Mouse (Mus musculus) frontal cortex, postnatal 36 days (tissue): Measurements from ENCODE around the gene A930002H24Rik.
A peak's percentile ranks its signal among the peaks of the same experiment; 100 is the strongest.
"Not testable (repeated sequence)": the region's sequence is repeated elsewhere in the genome, so short reads cannot be mapped to it uniquely, and the experiment has no call there.

Experiments
- DNase-seq, 2 experiments: peaks; one replicate each; pipeline ENCODE4 v3.0.0; 2022; ENCODE audit warnings: low spot score in 2 of 2

Gene A930002H24Rik

GRCm38 (mm10) chr17:63863647-63864149 is at the start of gene A930002H24Rik:
Gene A930002H24Rik, minus strand, starts transcription at chr17:63863791.
- peak; percentile 99 for DNase-seq

DNA sequence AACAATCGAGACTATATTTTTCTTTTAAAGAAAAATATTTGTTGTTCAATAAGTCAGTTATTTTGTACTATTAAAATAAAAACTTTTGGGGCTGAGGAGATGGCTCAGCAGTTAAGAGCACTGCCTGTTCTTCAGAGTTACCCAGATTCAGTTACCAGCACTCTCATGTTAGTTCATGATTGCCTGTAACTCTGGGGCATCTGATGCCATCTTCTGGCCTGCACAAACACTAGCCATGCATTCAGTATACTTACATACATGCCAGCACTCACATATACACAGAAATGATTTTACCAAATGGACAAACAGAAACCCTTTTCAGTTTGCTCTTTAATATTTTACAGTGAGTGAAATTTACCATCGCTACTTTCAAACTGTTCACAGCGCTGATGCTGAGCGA is 45.7 kb upstream of the A930002H24Rik start:
- DNase-seq = no peak

- no peak for DNase-seq
Observed at GRCm38 (mm10) chr17:63897050-63897449, 33.5 kb upstream of the A930002H24Rik start.

- DNase-seq = no peak
Observed at GRCm38 (mm10) chr17:63895829-63896228, 32.2 kb upstream of the A930002H24Rik start.

- DNase-seq = no peak
Observed at GRCm38 (mm10) chr17:63890611-63891010, 27.0 kb upstream of the A930002H24Rik start.

DNA sequence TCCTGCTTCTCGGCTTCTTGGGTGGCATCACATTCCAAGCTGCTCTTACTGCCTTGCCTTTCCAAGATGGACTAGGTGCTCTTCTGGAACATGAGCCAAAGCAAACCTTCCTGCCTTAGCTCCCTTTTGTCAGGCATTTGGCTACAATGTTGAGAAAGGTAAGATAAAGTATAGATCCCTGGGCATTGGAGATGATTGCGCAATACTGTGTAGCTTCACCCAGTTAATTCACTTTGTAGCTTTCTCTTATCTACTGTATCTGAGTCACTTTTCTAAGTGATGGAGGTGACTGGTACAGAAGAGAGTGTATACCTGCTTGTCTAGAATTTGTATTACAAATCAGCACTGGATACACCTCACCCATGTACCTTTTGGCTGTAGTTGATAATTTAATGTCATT is 23.4 kb upstream of the A930002H24Rik start:
- no peak for DNase-seq

DNA sequence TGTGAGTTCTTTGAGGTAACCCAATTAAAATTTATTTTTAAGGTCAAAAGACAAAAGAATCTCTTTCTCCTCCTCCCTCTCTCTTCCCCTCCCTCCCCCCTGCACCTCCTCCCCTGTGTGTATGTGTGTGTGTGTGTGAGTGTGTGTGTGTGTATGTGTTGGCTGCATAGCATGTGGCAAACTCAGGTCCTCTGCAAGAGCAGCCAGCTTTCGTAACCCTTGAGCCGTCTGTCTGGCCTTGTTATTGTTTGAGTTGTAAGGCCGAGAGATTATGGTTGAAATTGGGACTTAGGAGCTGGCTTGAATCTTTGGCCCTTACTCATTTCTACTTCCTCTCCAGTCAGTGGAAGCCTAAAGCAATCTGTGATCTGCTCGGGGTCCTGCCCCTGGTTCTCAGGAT is 16.4 kb upstream of the A930002H24Rik start:
- DNase-seq = no peak

- peak; percentile 12 to 27 for DNase-seq
Observed at GRCm38 (mm10) chr17:63878889-63879288, 15.3 kb upstream of the A930002H24Rik start.

GRCm38 (mm10) chr17:63871773-63872172 is 8.2 kb upstream of the A930002H24Rik start:
- DNase-seq = no peak

- no peak for DNase-seq
Observed at GRCm38 (mm10) chr17:63864171-63864571, 580 bp upstream of the A930002H24Rik start.

GRCm38 (mm10) chr17:63863012-63863630 is 470 bp downstream of the A930002H24Rik start, which contains the start of gene Fer:
Gene Fer, plus strand, starts transcription at chr17:63863062.
- DNase-seq = no peak

GRCm38 (mm10) chr17:63862399-63862798 is 1.2 kb downstream of the A930002H24Rik start:
- no peak for DNase-seq

DNA sequence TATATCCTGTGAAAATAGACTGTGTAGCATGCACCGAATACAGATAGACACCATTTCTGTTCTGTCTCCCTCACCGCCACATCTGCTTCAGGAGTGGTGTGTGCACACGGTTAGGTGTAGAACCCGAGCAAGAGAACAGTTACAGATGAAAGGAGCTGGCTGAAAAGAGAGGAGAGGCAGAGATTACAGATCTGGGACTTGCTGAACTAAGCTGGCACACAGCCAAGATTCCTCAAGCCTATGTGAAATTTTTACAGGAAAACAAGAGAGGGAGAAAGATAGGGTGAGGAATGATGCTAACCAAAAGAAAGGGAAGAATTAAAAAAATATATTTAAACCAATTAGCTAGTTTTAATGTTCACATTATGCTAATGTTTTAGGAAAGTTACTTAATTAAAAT is 2.6 kb downstream of the A930002H24Rik start:
- no peak for DNase-seq

DNA sequence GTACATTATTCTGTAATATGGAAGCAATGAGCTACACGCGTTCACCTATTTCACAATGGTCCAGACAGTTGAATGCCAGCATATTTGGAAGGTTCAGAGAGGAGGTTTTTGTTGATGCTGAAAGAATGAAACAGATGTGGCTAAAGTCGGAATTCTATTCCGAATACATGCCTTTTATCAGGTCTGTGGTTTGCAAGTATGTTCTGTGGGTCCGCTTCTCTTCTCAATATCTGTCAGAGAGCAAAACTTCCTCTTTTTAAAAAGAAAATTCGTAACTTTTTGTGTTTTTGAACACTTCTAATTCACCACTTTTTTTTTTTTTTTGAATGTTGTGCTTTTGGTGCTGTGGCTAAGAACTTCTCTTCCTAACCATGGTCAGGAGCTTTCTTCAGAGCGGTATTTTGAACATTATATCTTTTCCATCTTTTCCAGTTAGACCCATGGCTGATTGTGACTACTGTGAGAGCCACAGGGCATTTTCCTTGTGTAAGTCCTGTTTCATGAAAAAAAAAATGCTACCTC is 6.5 kb downstream of the A930002H24Rik start:
- no peak for DNase-seq

DNA sequence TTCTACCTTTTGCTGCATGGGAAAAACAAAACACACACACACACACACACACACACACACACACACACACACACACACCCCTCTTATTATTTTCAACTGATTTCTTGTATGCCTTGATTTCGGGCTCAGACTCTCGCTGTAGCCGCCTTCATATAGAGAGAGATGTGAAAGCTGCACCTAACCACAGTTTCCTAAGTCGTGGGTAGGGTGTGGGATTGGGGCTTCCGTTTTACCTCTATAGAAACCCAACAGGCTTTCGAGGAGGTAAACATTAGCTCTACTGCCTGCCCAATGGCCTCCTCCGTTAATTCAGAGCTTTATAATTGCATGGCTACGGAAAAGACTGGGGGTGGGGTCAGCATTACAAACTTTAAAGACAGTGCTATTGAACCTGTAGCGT is 13.6 kb downstream of the A930002H24Rik start:
- no peak for DNase-seq

DNA sequence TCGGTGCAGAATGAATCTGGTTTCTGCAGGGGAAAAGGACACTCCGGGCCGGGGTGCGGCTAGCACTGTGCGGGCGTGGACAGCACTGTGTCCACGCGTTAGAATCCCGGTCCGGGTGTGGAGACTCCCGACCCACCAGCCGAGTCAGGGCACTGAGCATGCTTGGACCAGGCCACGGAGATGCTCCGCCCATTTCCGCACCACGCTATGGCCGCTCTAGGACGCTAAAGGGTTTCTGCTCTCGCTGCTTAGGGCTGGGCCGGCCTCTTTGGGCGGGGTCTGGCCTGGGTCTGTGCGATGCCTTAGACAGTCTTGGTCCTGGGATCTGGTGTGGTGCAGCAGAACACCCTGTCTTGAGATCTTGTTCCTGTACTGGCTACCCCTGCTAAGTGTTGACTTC is 14.0 kb downstream of the A930002H24Rik start:
- peak; percentile 81 to 89 for DNase-seq

- DNase-seq = no peak
Observed at GRCm38 (mm10) chr17:63849151-63849550, 14.4 kb downstream of the A930002H24Rik start.

DNA sequence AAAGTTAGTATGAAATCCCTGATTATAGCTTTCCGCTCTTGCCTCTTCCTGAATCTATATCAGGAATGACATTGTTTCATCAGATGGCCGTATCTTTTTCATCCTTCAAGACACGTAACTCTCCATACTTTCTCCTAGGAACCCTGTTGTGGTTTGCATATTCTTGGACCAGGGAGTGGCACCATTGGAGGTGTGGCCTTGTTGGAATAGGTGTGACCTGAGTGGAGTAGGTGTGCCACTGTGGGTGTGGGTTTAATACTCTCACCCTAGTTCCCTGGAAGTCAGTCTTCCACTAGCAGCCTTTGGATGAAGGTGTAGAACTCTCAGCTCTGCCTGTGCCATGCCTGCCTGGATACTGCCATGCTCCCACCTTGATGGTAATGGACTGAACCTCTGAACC is 17.8 kb downstream of the A930002H24Rik start:
- DNase-seq = not testable (repeated sequence)

- DNase-seq = no peak
Observed at GRCm38 (mm10) chr17:63844936-63845335, 18.7 kb downstream of the A930002H24Rik start.

GRCm38 (mm10) chr17:63842226-63842625 is 21.4 kb downstream of the A930002H24Rik start:
- DNase-seq = no peak

GRCm38 (mm10) chr17:63839636-63840269 is 23.8 kb downstream of the A930002H24Rik start:
- DNase-seq = no peak

DNA sequence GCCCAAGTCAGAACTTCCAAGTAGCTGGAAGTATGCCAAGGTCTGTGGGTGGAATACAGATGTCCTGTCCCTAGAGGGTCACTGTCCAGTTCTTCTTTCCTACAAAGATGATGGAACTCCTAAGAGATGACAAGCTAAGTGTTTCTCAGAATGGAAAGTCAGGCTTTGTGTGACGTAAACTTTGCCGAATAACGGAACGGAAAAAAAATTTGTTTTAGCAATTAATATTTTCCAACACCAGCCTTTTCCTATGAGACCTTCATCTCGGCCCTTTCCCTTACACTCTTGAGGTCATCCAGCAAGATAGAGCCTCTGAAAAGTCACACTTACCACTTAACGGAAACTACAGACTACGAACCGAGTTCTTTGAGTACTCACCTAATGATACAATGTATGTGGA is 25.4 kb downstream of the A930002H24Rik start:
- no peak for DNase-seq

GRCm38 (mm10) chr17:63836641-63837040 is 26.9 kb downstream of the A930002H24Rik start:
- DNase-seq = no peak
